Mouse (Mus musculus) bone marrow, adult 2 months (tissue): ENCODE results near the gene Slc17a3.

Experiments used
- CTCF ChIP-seq: fragments of 200-500 bp; IDR thresholded peaks from 2 replicates; pipeline ENCODE4 v1.5.1; 2011; ENCODE audit warnings: low read length, control low read depth; ENCODE audit not compliant: control insufficient read depth, insufficient read depth
- POLR2A ChIP-seq: fragments of 200-500 bp; IDR thresholded peaks from 2 replicates; pipeline ENCODE4 v1.6.1; 2011; ENCODE audit warnings: low read depth, mild to moderate bottlenecking, control low read depth, low read length, borderline replicate concordance; ENCODE audit not compliant: control insufficient read depth

DNA sequence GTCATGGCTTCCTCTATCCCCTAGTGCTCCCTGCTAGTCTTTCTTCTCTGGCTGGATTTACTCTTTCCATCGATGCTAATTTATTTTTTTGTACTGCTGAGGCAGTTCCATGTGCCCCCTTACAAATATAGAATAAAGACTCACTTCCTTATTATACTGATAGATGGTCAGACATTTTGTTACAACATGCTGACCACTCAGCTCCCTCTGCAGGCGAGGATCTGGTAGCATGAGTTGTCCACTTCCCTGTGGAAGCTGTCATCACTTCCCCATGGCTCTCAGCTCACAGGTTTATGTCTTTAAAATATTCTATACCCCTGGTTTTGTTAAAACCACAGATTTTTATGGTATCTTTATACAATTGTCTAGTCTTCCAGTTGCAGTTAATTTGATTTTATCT, 23.1 kb upstream of the Slc17a3 start:
- TF ChIP-seq CTCF (peak; percentile 40; the same call in 1 of the 2 replicates), POLR2A (no peak)
